In genomic region chr14:76875266-76875900, GRCm38 (mm10) we compare ENCODE assay signal across 8 mouse cellular contexts.
DNase-seq lines count a peak whose midpoint lies in the region; ATAC-seq and TF ChIP-seq lines count a peak whose summit lies in the region.

No protein-coding gene starts in this region.

- no peak overlapping the region for H3K4me2 ChIP-seq in hindbrain, embryonic 14.5 days (replicated peaks)
- H3K4me2 ChIP-seq in liver, embryonic 11.5 days = peak overlapping the region; percentile 16; the same call in 1 of the 2 replicates
- no peak overlapping the region for H3K4me2 ChIP-seq in neural tube, embryonic 15.5 days

- ATAC-seq in hindbrain, embryonic 14.5 days (ENCODE audit: low FRiP score) = no peak
- 0 out of 2 replicates have a peak, but pooled peaks have one; percentile 41 for ATAC-seq in liver, embryonic 11.5 days (replicated peaks; ENCODE audit: low FRiP score)
- ATAC-seq in neural tube, embryonic 15.5 days (ENCODE audit: low FRiP score) = no peak

- no peak for TF ChIP-seq POLR2A in kidney, adult 2 months (IDR thresholded peaks at IDR 0.05; ENCODE audit: low read depth, low read length)

- H3K9me3 ChIP-seq in hindbrain, embryonic 14.5 days (ENCODE audit: control insufficient read depth, low read length) = no peaks in the 10 kb centered on the region
- no peaks in the 10 kb centered on the region for H3K9me3 ChIP-seq in liver, embryonic 11.5 days (ENCODE audit: control insufficient read depth, low read length)
- H3K9me3 ChIP-seq in neural tube, embryonic 15.5 days (replicated peaks) = no peaks in the 10 kb centered on the region

- no peak for TF ChIP-seq CTCF in kidney, adult 2 months (conservative IDR thresholded peaks at IDR 0.05; ENCODE audit: insufficient read depth, insufficient read length, low read depth, low read length)

- peak; percentile 53 for DNase-seq in kidney, adult 2 months
- DNase-seq in kidney, postnatal 25 days = no peak
- DNase-seq in hindbrain, embryonic 14.5 days (ENCODE audit: low spot score) = no peak
- DNase-seq in liver, embryonic 11.5 days (ENCODE audit: low spot score) = no peak
- DNase-seq in T-cell, adult 2 months (ENCODE audit: low spot score) = no peak
- DNase-seq in embryo, embryonic 10.5 days (ENCODE audit: low spot score) = no peak
- DNase-seq in natural killer cell, adult 2 months (ENCODE audit: low spot score in 2 of 2) = no peak

- no peaks in the 10 kb centered on the region for H3K36me3 ChIP-seq in kidney, adult 2 months (ENCODE audit: control insufficient read depth, insufficient read depth, low read length)
- H3K36me3 ChIP-seq in hindbrain, embryonic 14.5 days (replicated peaks; ENCODE audit: control insufficient read depth, insufficient read depth) = no peaks in the 10 kb centered on the region
- no peaks in the 10 kb centered on the region for H3K36me3 ChIP-seq in liver, embryonic 11.5 days (ENCODE audit: control insufficient read depth, insufficient read depth, low read length)
- H3K36me3 ChIP-seq in neural tube, embryonic 15.5 days = no peaks in the 10 kb centered on the region

- peak overlapping the region; percentile 71 for H3K27ac ChIP-seq in kidney, adult 2 months (ENCODE audit: insufficient read depth, low read depth, low read length)
- H3K27ac ChIP-seq in hindbrain, embryonic 14.5 days = peak overlapping the region; percentile 51; the same call in 1 of the 2 replicates
- peak overlapping the region; percentile 52; the same call in 1 of the 2 replicates for H3K27ac ChIP-seq in liver, embryonic 11.5 days (ENCODE audit: low read depth, low read length)
- peak overlapping the region; percentile 76 for H3K27ac ChIP-seq in neural tube, embryonic 15.5 days (replicated peaks)

- H3K9ac ChIP-seq in hindbrain, embryonic 14.5 days = no peak overlapping the region
- H3K9ac ChIP-seq in liver, embryonic 11.5 days (ENCODE audit: low read depth, low read length) = no peak overlapping the region
- H3K9ac ChIP-seq in neural tube, embryonic 15.5 days (replicated peaks) = no peak overlapping the region

- peaks cover 22% of the 10 kb centered on the region; the same call in 1 of the 2 replicates for H3K4me1 ChIP-seq in kidney, adult 2 months (ENCODE audit: control insufficient read depth, insufficient read depth, low read length)
- H3K4me1 ChIP-seq in hindbrain, embryonic 14.5 days (replicated peaks; ENCODE audit: control insufficient read depth, insufficient read depth, low read length) = peaks cover 17% of the 10 kb centered on the region
- H3K4me1 ChIP-seq in liver, embryonic 11.5 days (replicated peaks; ENCODE audit: control insufficient read depth, insufficient read depth, low read length) = peaks cover 2% of the 10 kb centered on the region; the same call in 1 of the 2 replicates
- H3K4me1 ChIP-seq in neural tube, embryonic 15.5 days = peaks cover 27% of the 10 kb centered on the region

- no peaks in the 10 kb centered on the region for H3K27me3 ChIP-seq in kidney, adult 2 months (replicated peaks; ENCODE audit: control insufficient read depth, insufficient read depth, low read length)
- no peaks in the 10 kb centered on the region for H3K27me3 ChIP-seq in hindbrain, embryonic 14.5 days (ENCODE audit: control insufficient read depth, insufficient read depth, low read length)
- no peaks in the 10 kb centered on the region for H3K27me3 ChIP-seq in liver, embryonic 11.5 days (replicated peaks; ENCODE audit: control insufficient read depth, insufficient read depth, low read length)
- H3K27me3 ChIP-seq in neural tube, embryonic 15.5 days (replicated peaks) = no peaks in the 10 kb centered on the region

- H3K4me3 ChIP-seq in kidney, adult 2 months (ENCODE audit: insufficient read depth, low read depth, low read length) = no peak overlapping the region
- H3K4me3 ChIP-seq in hindbrain, embryonic 14.5 days (replicated peaks; ENCODE audit: low read length) = no peak overlapping the region
- H3K4me3 ChIP-seq in liver, embryonic 11.5 days (ENCODE audit: low read depth, low read length) = no peak overlapping the region
- H3K4me3 ChIP-seq in neural tube, embryonic 15.5 days (replicated peaks) = no peak overlapping the region

- 35% methylated on average over 8 of the region's 8 CpGs for WGBS in kidney, adult 2 months
- 56% methylated on average over 8 of the region's 8 CpGs for WGBS in hindbrain, embryonic 14.5 days
- 54% methylated on average over 8 of the region's 8 CpGs for WGBS in liver, embryonic 11.5 days
- WGBS in neural tube, embryonic 15.5 days = 44% methylated on average over 8 of the region's 8 CpGs
